Mouse (Mus musculus): ENCODE results near the gene Coq3. TPM values are rescaled to one million over a fixed set of nuclear protein-coding genes. Genes with fewer than 3 reads are reported as not detected.

Coq3 gene
- 14.0 and 15.4 TPM in 2 replicates for polyA plus RNA-seq (2015; fragmentation: Nextera tagmentation; extraction: Ambion mirVana)

GRCm38 (mm10) chr4:21879565-21880220, at the start of gene Coq3:
Gene Coq3, plus strand, starts transcription at chr4:21879673.
- peaks cover 9% of the 10 kb centered on the region; the same call in 1 of the 2 replicates for H3K4me1 ChIP-seq
- peak within 1 kb of the TSS; percentile 59 for H3K4me2 ChIP-seq
- peak within 1 kb of the TSS; percentile 80 for H3K4me3 ChIP-seq
- H3K9ac ChIP-seq, result peak within 1 kb of the TSS; percentile 74
- peak within 1 kb of the TSS; percentile 95 for H3K27ac ChIP-seq
- WGBS, result under 1% methylated on average over 51 of the region's 51 CpGs
- no peaks in the 10 kb centered on the region for H3K9me3 ChIP-seq
- H3K27me3 ChIP-seq, result no peaks in the 10 kb centered on the region
- H3K36me3 ChIP-seq, result peaks cover 8% of the 10 kb centered on the region
- peak; percentile 90 for ATAC-seq (ENCODE audit: borderline replicate concordance, extremely low read depth, low FRiP score, low TSS enrichment)

GRCm38 (mm10) chr4:21832844-21833243, 46.6 kb upstream of the Coq3 start:
- 91% methylated on average over 8 of the region's 8 CpGs for WGBS
- Histone ChIP-seq H3K4me1 (no peaks in the 10 kb centered on the region), H3K4me2 (no peak overlapping the region), H3K27me3 (no peaks in the 10 kb centered on the region), H3K27ac (no peak overlapping the region), H3K9me3 (no peaks in the 10 kb centered on the region), H3K9ac (no peak overlapping the region), H3K4me3 (no peak overlapping the region), H3K36me3 (peaks cover 18% of the 10 kb centered on the region; the same call in 1 of the 2 replicates)
- no peak for ATAC-seq (ENCODE audit: borderline replicate concordance, extremely low read depth, low FRiP score, low TSS enrichment)

DNA sequence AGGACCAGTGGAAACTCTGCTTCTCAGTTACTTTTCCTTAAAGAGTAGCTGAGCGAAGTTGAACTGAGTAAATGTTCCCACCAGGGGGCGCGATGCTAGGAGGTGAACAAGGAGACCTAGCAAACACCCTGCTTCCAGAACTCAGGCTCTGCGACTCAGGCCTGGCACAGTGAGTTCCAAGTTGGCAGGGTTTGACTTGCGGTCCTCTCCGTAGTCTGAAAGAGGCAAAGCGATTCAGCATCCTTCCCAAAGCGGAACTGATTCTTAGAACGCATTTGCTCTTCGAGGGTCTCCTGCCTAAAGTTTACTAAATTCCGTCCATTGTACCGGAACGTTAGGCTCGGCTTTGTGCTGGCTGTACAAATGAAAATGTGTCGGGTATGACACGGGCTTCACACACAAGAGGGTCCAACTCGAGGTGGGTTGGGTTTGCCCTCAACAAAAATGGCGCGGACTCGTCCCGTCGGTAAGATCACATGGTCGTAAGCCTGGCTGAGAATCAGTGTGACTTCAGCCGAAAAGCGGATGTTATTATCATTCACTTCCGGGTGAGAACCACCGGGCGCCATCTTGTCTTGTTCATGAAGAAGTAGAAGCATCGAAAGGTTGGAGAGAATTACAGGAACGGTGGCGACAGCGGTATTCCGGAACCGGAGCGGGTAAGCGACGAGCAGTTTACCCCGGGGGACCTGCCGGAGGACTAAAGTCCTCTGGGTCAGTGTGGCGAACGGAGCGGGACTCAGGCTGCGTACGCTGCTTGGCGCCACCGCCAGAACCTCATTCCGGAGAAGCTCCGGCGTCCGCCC, 31.8 kb upstream of the Coq3 start, which contains the start of gene Pnisr:
TSS of gene Pnisr (plus strand) at position 103 of the 806 bp plus-strand sequence.
- under 1% methylated on average over 50 of the region's 50 CpGs for WGBS
- H3K36me3 ChIP-seq, result no peaks in the 10 kb centered on the region
- no peaks in the 10 kb centered on the region for H3K27me3 ChIP-seq
- H3K4me2 ChIP-seq, result peak within 1 kb of the TSS; percentile 58
- peak; percentile 97 for ATAC-seq (ENCODE audit: borderline replicate concordance, extremely low read depth, low FRiP score, low TSS enrichment)
- H3K4me1 ChIP-seq, result peaks cover 13% of the 10 kb centered on the region
- H3K9me3 ChIP-seq, result no peaks in the 10 kb centered on the region
- H3K9ac ChIP-seq, result peak within 1 kb of the TSS; percentile 92
- peak within 1 kb of the TSS; percentile 90 for H3K4me3 ChIP-seq
- peak within 1 kb of the TSS; percentile 98 for H3K27ac ChIP-seq

GRCm38 (mm10) chr4:21848287-21848630, 31.2 kb upstream of the Coq3 start:
- Histone ChIP-seq H3K9me3 (no peaks in the 10 kb centered on the region), H3K27me3 (no peaks in the 10 kb centered on the region), H3K36me3 (no peaks in the 10 kb centered on the region), H3K4me2 (peak overlapping the region; percentile 58), H3K9ac (peak overlapping the region; percentile 92), H3K4me1 (peaks cover 13% of the 10 kb centered on the region), H3K4me3 (peak overlapping the region; percentile 90), H3K27ac (peak overlapping the region; percentile 98)
- peak; percentile 92 for ATAC-seq (ENCODE audit: borderline replicate concordance, extremely low read depth, low FRiP score, low TSS enrichment)
- WGBS, result under 1% methylated on average over 24 of the region's 24 CpGs

DNA sequence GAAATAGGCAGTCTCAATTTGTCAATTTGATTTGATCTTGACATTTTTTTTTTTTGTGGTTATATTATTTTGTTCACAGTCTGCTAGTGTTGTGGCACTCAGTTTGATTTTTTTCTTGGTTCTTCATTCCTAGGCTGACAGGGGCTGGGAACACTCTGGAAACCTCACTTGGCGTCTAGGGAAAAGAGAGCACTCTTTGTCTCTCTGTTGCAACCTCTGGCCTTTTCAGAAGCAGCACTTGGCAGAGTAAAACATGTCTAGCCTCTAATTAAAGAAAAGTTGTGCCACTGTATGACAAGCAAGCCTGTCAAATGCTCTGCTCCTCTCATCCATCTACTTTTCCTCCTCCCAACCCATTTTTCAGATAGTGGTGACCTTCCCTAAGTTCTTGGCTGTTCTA, 22.0 kb upstream of the Coq3 start:
- no peak for ATAC-seq (ENCODE audit: borderline replicate concordance, extremely low read depth, low FRiP score, low TSS enrichment)
- H3K4me3 ChIP-seq, result no peak overlapping the region
- no peak overlapping the region for H3K9ac ChIP-seq
- no peaks in the 10 kb centered on the region for H3K4me1 ChIP-seq
- no peak overlapping the region for H3K27ac ChIP-seq
- H3K4me2 ChIP-seq, result no peak overlapping the region
- peaks cover 56% of the 10 kb centered on the region for H3K36me3 ChIP-seq
- H3K27me3 ChIP-seq, result no peaks in the 10 kb centered on the region
- H3K9me3 ChIP-seq, result no peaks in the 10 kb centered on the region
- 73% methylated on average over 1 of the region's 1 CpGs for WGBS

GRCm38 (mm10) chr4:21865226-21865625, 14.2 kb upstream of the Coq3 start:
- H3K9ac ChIP-seq, result no peak overlapping the region
- H3K4me1 ChIP-seq, result no peaks in the 10 kb centered on the region
- ATAC-seq (ENCODE audit: borderline replicate concordance, extremely low read depth, low FRiP score, low TSS enrichment), result no peak
- WGBS, result 89% methylated on average over 1 of the region's 1 CpGs
- no peak overlapping the region for H3K4me3 ChIP-seq
- H3K4me2 ChIP-seq, result no peak overlapping the region
- no peaks in the 10 kb centered on the region for H3K27me3 ChIP-seq
- peaks cover 58% of the 10 kb centered on the region for H3K36me3 ChIP-seq
- no peak overlapping the region for H3K27ac ChIP-seq
- no peaks in the 10 kb centered on the region for H3K9me3 ChIP-seq

DNA sequence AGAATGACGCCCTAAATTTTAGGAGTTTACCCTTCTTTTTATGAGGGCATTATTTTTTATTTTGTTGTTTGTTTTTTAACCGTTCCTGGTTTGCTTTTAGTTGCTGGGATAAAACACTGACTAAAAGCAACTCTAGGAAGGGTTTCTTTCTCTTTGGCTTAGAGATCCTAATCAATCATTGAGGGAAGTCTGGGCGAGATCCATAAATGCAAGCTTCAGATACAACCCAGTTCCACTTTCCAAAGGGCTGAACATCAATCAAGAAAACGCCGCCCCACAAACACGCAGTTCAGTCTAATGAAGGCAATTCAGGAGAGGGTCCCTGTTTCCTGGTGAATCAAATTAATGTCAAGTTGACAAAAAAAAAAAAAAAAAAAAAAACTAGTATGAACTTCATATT, 697 bp upstream of the Coq3 start:
- Histone ChIP-seq H3K9ac (peak overlapping the region; percentile 74), H3K36me3 (peaks cover 15% of the 10 kb centered on the region), H3K9me3 (no peaks in the 10 kb centered on the region), H3K27ac (0 out of 2 replicates have a peak overlapping the region, but pooled peaks have one; percentile 95), H3K4me2 (peak overlapping the region; percentile 59), H3K4me3 (peak overlapping the region; percentile 80), H3K27me3 (no peaks in the 10 kb centered on the region), H3K4me1 (peaks cover 9% of the 10 kb centered on the region; the same call in 1 of the 2 replicates)
- WGBS, result 23% methylated on average over 6 of the region's 6 CpGs
- ATAC-seq (ENCODE audit: borderline replicate concordance, extremely low read depth, low FRiP score, low TSS enrichment), result no peak

GRCm38 (mm10) chr4:21882806-21883205, 3.3 kb downstream of the Coq3 start:
- Histone ChIP-seq H3K4me2 (no peak overlapping the region), H3K9me3 (no peaks in the 10 kb centered on the region), H3K27me3 (no peaks in the 10 kb centered on the region), H3K9ac (no peak overlapping the region), H3K4me3 (no peak overlapping the region), H3K36me3 (no peaks in the 10 kb centered on the region), H3K27ac (no peak overlapping the region), H3K4me1 (peaks cover 9% of the 10 kb centered on the region; the same call in 1 of the 2 replicates)
- WGBS, result 85% methylated on average over 6 of the region's 6 CpGs
- ATAC-seq (ENCODE audit: borderline replicate concordance, extremely low read depth, low FRiP score, low TSS enrichment), result no peak

DNA sequence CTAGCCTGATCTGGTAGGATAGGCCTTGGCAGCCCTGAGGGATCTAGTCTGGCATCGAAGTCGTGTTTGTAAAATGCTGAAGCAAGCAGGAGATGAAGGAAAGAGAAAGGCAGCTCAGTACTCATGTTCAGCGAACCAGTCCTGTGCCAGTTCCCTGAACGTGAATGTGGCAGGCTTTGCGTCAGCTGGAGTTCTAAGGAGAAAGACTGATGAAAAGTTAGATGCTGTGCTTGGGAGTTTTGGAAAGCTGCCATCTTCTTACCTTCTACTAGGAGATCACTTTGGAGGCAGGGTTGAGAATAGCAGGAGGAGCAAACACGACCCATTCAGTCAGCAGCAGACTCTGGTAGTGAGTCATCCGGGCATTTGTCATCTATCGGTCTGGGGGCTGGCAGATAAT, 6.4 kb downstream of the Coq3 start:
- Histone ChIP-seq H3K4me3 (no peak overlapping the region), H3K36me3 (no peaks in the 10 kb centered on the region), H3K4me1 (no peaks in the 10 kb centered on the region), H3K27me3 (no peaks in the 10 kb centered on the region), H3K9ac (no peak overlapping the region), H3K4me2 (no peak overlapping the region), H3K27ac (no peak overlapping the region), H3K9me3 (no peaks in the 10 kb centered on the region)
- WGBS, result 76% methylated on average over 8 of the region's 8 CpGs
- ATAC-seq (ENCODE audit: borderline replicate concordance, extremely low read depth, low FRiP score, low TSS enrichment), result no peak

GRCm38 (mm10) chr4:21930971-21931771, 51.7 kb downstream of the Coq3 start, which contains the start of gene Faxc:
Gene Faxc, plus strand, starts transcription at chr4:21931329.
- 0 out of 2 replicates have a peak, but pooled peaks cover 10% of the 10 kb centered on the region for H3K4me1 ChIP-seq

More at GRCm38 (mm10) chr4:21930971-21931771, 51.7 kb downstream of the Coq3 start, which contains the start of gene Faxc:
- Histone ChIP-seq H3K4me2 (peak within 1 kb of the TSS; percentile 93), H3K27ac (peak within 1 kb of the TSS; percentile 67), H3K9me3 (no peaks in the 10 kb centered on the region), H3K4me3 (peak within 1 kb of the TSS; percentile 73), H3K27me3 (no peaks in the 10 kb centered on the region), H3K36me3 (no peaks in the 10 kb centered on the region), H3K9ac (peak within 1 kb of the TSS; percentile 77)
- peak; percentile 88 for ATAC-seq (ENCODE audit: borderline replicate concordance, extremely low read depth, low FRiP score, low TSS enrichment)
- WGBS, result under 1% methylated on average over 73 of the region's 83 CpGs

Measured in lung, embryonic 15.5 days (tissue).